Mouse (Mus musculus): Measurements from ENCODE around the gene Smbd1. TPM values are rescaled to one million over a fixed set of nuclear protein-coding genes. Genes with fewer than 3 reads are reported as not detected.

Gene Smbd1
- polyA plus RNA-seq, 1 experiment from 2014 or later = not detected

- POLR2A ChIA-PET = no interaction called here
- H3K27me3 ChIP-seq = no peaks in the 10 kb centered on the region
- ATAC-seq (no peak), DNase-seq (ENCODE audit: low read depth, low spot score) (no peak)
- no peak for TF ChIP-seq CTCF (IDR thresholded peaks at IDR 0.05)
- in situ Hi-C loops (cut with MboI; ENCODE audit: low pct_unique_long_range_greater_than_20kb) = no loop called here
- CTCF ChIA-PET = interaction anchor here (0.8 to 1.4 kb wide), 2 partner anchors 13 to 93 kb away, joined by 3 to 4 read pairs; no protein-coding TSS in a partner anchor
Observed at GRCm38 (mm10) chr16:32790056-32790455, 20.2 kb downstream of the Smbd1 start.

- no peak for ATAC-seq
- no peak for DNase-seq (ENCODE audit: low read depth, low spot score)
- CTCF ChIA-PET = interaction anchor here (0.9 kb wide), 1 partner anchor 88 kb away, joined by 3 read pairs; no protein-coding TSS in a partner anchor
- H3K27me3 ChIP-seq = no peaks in the 10 kb centered on the region
- no peak for TF ChIP-seq CTCF (IDR thresholded peaks at IDR 0.05)
- in situ Hi-C loops (cut with MboI; ENCODE audit: low pct_unique_long_range_greater_than_20kb) = no loop called here
- POLR2A ChIA-PET = no interaction called here
Observed at GRCm38 (mm10) chr16:32784840-32785239, 25.4 kb downstream of the Smbd1 start.

GRCm38 (mm10) chr16:32783324-32784062 lies 26.8 kb downstream of the Smbd1 start:
- POLR2A ChIA-PET = interaction anchor here (0.8 to 1.2 kb wide), 3 partner anchors 16 to 80 kb away, joined by 3 read pairs; no protein-coding TSS in a partner anchor
- in situ Hi-C loops (cut with MboI; ENCODE audit: low pct_unique_long_range_greater_than_20kb) = no loop called here
- TF ChIP-seq CTCF (IDR thresholded peaks at IDR 0.05) = no peak
- ATAC-seq (no peak), DNase-seq (ENCODE audit: low read depth, low spot score) (no peak)
- no peaks in the 10 kb centered on the region for H3K27me3 ChIP-seq
- CTCF ChIA-PET = no interaction called here

- no peak for ATAC-seq
- H3K27me3 ChIP-seq = no peaks in the 10 kb centered on the region
- no peak for DNase-seq (ENCODE audit: low read depth, low spot score)
- ChIA-PET POLR2A (no interaction called here), CTCF (interaction anchor here (1.6 kb wide), 1 partner anchor 12 kb away, joined by 4 read pairs; no protein-coding TSS in a partner anchor)
- in situ Hi-C loops (cut with MboI; ENCODE audit: low pct_unique_long_range_greater_than_20kb) = no loop called here
- TF ChIP-seq CTCF (IDR thresholded peaks at IDR 0.05) = no peak
Observed at GRCm38 (mm10) chr16:32778956-32779355, 31.3 kb downstream of the Smbd1 start.

- TF ChIP-seq CTCF (IDR thresholded peaks at IDR 0.05) = no peak
- no peaks in the 10 kb centered on the region for H3K27me3 ChIP-seq
- ATAC-seq = no peak
- in situ Hi-C loops (cut with MboI; ENCODE audit: low pct_unique_long_range_greater_than_20kb) = no loop called here
- DNase-seq (ENCODE audit: low read depth, low spot score) = no peak
- ChIA-PET CTCF (interaction anchor here (1.0 to 1.3 kb wide), 3 partner anchors 13 to 59 kb away, joined by 3 read pairs; no protein-coding TSS in a partner anchor), POLR2A (no interaction called here)
Observed at GRCm38 (mm10) chr16:32776676-32777075, 33.6 kb downstream of the Smbd1 start.

- DNase-seq (ENCODE audit: low read depth, low spot score) = no peak
- H3K27me3 ChIP-seq = no peaks in the 10 kb centered on the region
- ATAC-seq = no peak
- CTCF ChIA-PET = no interaction called here
- in situ Hi-C loops (cut with MboI; ENCODE audit: low pct_unique_long_range_greater_than_20kb) = no loop called here
- POLR2A ChIA-PET = no interaction called here
- TF ChIP-seq CTCF (IDR thresholded peaks at IDR 0.05) = no peak
Observed at GRCm38 (mm10) chr16:32766904-32767303, 43.4 kb downstream of the Smbd1 start.

GRCm38 (mm10) chr16:32764961-32765360 lies 45.3 kb downstream of the Smbd1 start:
- DNase-seq (ENCODE audit: low read depth, low spot score) = no peak
- CTCF ChIA-PET = interaction anchor here (2.0 kb wide), 1 partner anchor 13 kb away, joined by 6 read pairs; no protein-coding TSS in a partner anchor

GRCm38 (mm10) chr16:32764550-32764949 lies 45.7 kb downstream of the Smbd1 start:
- in situ Hi-C loops (cut with MboI; ENCODE audit: low pct_unique_long_range_greater_than_20kb) = no loop called here
- POLR2A ChIA-PET = interaction anchor here (0.6 kb wide), 1 partner anchor 11 kb away, joined by 3 read pairs; no protein-coding TSS in a partner anchor
- no peak for TF ChIP-seq CTCF (IDR thresholded peaks at IDR 0.05)

More at GRCm38 (mm10) chr16:32764961-32765360, 45.3 kb downstream of the Smbd1 start:
- no peak for TF ChIP-seq CTCF (IDR thresholded peaks at IDR 0.05)
- POLR2A ChIA-PET = interaction anchor here (0.6 to 0.9 kb wide), 2 partner anchors 10 to 29 kb away, joined by 3 read pairs; no protein-coding TSS in a partner anchor
- no peaks in the 10 kb centered on the region for H3K27me3 ChIP-seq
- in situ Hi-C loops (cut with MboI; ENCODE audit: low pct_unique_long_range_greater_than_20kb) = no loop called here
- ATAC-seq = no peak

More at GRCm38 (mm10) chr16:32764550-32764949, 45.7 kb downstream of the Smbd1 start:
- ATAC-seq (no peak), DNase-seq (ENCODE audit: low read depth, low spot score) (no peak)
- no peaks in the 10 kb centered on the region for H3K27me3 ChIP-seq
- CTCF ChIA-PET = interaction anchor here (2.0 kb wide), 1 partner anchor 13 kb away, joined by 6 read pairs; no protein-coding TSS in a partner anchor

Other genes starting within 250 kb of the Smbd1 start
- gene Tfrc, start 201.6 kb downstream of the Smbd1 start, polyA plus RNA-seq (2021) = 84.9 TPM
- 72.0 TPM for gene Tnk2, start 166.6 kb downstream of the Smbd1 start, polyA plus RNA-seq (2021)
- gene Muc4, start 74.6 kb downstream of the Smbd1 start, polyA plus RNA-seq (2021) = not detected
- 0.05 TPM for gene Muc20, start 13.0 kb downstream of the Smbd1 start, polyA plus RNA-seq (2021)
- gene Fyttd1, start 67.0 kb upstream of the Smbd1 start, polyA plus RNA-seq (2021) = 108 TPM
- 39.2 TPM for gene Rubcn, start 67.3 kb upstream of the Smbd1 start, polyA plus RNA-seq (2021)
- gene Lrch3, start 103.6 kb upstream of the Smbd1 start, polyA plus RNA-seq (2021) = 24.5 TPM
- 7.9 TPM for gene Iqcg, start 245.7 kb upstream of the Smbd1 start, polyA plus RNA-seq (2021)
- gene Rpl35a, start 246.0 kb upstream of the Smbd1 start, polyA plus RNA-seq (2021) = 769 TPM

Measured in Patski (cell line).